Mouse (Mus musculus) neural tube, embryonic 11.5 days (tissue): Measurements from ENCODE around the gene Lpp. TPM values are rescaled to one million over a fixed set of nuclear protein-coding genes. Genes with fewer than 3 reads are reported as not detected.

Source experiments
- ATAC-seq: fragments of 200-750 bp; cut with Nextera tagmentation; 2 replicates; pipeline ENCODE4 v1.8.0; 2017; ENCODE audit warnings: moderate number of reproducible peaks, mild to moderate bottlenecking, moderate TSS enrichment, moderate library complexity; ENCODE audit not compliant: insufficient read depth, low FRiP score, low TSS enrichment
- DNase-seq: peaks from one replicate; pipeline ENCODE4 v3.0.0-alpha.2; 2015; ENCODE audit warnings: low spot score
- H3K27ac ChIP-seq: fragments of 300-500 bp; sonication (generic); 2 replicates; pipeline ENCODE4 v1.5.1; 2014; ENCODE audit warnings: low read depth, mild to moderate bottlenecking, low read length
- H3K27me3 ChIP-seq: fragments of 300-500 bp; sonication (generic); 2 replicates; pipeline ENCODE4 v1.6.1; 2014; ENCODE audit warnings: mild to moderate bottlenecking, low read length, mixed read lengths; ENCODE audit not compliant: control insufficient read depth, insufficient read depth
- H3K36me3 ChIP-seq: fragments of 300-500 bp; sonication (generic); 2 replicates; pipeline ENCODE4 v1.6.1; 2014; ENCODE audit warnings: mild to moderate bottlenecking, low read length, moderate library complexity, mixed read lengths; ENCODE audit not compliant: control insufficient read depth, insufficient read depth
- H3K4me1 ChIP-seq: fragments of 300-500 bp; sonication (generic); 2 replicates; pipeline ENCODE4 v1.6.1; 2014; ENCODE audit warnings: low read length, mixed read lengths; ENCODE audit not compliant: control insufficient read depth, insufficient read depth
- H3K4me2 ChIP-seq: fragments of 300-500 bp; sonication (generic); 2 replicates; pipeline ENCODE4 v1.6.1; 2014; ENCODE audit warnings: low read depth, mild to moderate bottlenecking, moderate library complexity
- H3K4me3 ChIP-seq: fragments of 300-500 bp; sonication (generic); 2 replicates; pipeline ENCODE4 v1.5.1; 2014; ENCODE audit warnings: low read depth, low read length
- H3K9ac ChIP-seq: fragments of 300-500 bp; sonication (generic); 2 replicates; pipeline ENCODE4 v1.6.1; 2014; ENCODE audit warnings: mild to moderate bottlenecking, low read length
- H3K9me3 ChIP-seq: fragments of 300-500 bp; sonication (generic); 2 replicates; pipeline ENCODE4 v1.6.1; 2016; ENCODE audit warnings: low read length; ENCODE audit not compliant: control insufficient read depth
- WGBS: fragments of 180-500 bp; shearing (Covaris S2); extraction: QIAGEN DNeasy Blood & Tissue Kit; methylation state at CpG from one replicate; pipeline ENCODE4 v1.1.7; 2014; 5-methylcytosine and 5-hydroxymethylcytosine counted together
- polyA plus RNA-seq: library from polyadenylated mRNA; unstranded; fragments of >200 nt; fragmentation: Nextera tagmentation; extraction: Ambion mirVana; gene quantifications from 2 replicates; pipeline ENCODE4 v1.2.1, GENCODE M21; 2014

Lpp gene
- polyA plus RNA-seq, 1 experiment from 2014 or later = 21.7 TPM

GRCm38 (mm10) chr16:24801355-24801754 lies 408.0 kb downstream of the Lpp start:
- no peak overlapping the region for H3K4me2 ChIP-seq
- no peak overlapping the region for H3K27ac ChIP-seq
- ATAC-seq = no peak

GRCm38 (mm10) chr16:24801780-24802179 lies 408.5 kb downstream of the Lpp start:
- WGBS = 47% methylated on average over 1 of the region's 1 CpGs
- Histone ChIP-seq H3K9ac (no peak overlapping the region), H3K27me3 (no peaks in the 10 kb centered on the region), H3K4me2 (no peak overlapping the region), H3K36me3 (no peaks in the 10 kb centered on the region), H3K4me3 (no peak overlapping the region), H3K27ac (no peak overlapping the region), H3K4me1 (peaks cover 3% of the 10 kb centered on the region; the same call in 1 of the 2 replicates), H3K9me3 (no peaks in the 10 kb centered on the region)
- no peak for ATAC-seq
- no peak for DNase-seq

More at GRCm38 (mm10) chr16:24801355-24801754, 408.0 kb downstream of the Lpp start:
- Histone ChIP-seq H3K27me3 (no peaks in the 10 kb centered on the region), H3K36me3 (no peaks in the 10 kb centered on the region), H3K4me1 (peaks cover 3% of the 10 kb centered on the region; the same call in 1 of the 2 replicates), H3K9me3 (no peaks in the 10 kb centered on the region), H3K4me3 (no peak overlapping the region), H3K9ac (no peak overlapping the region)
- DNase-seq = no peak
- WGBS = 85% methylated on average over 4 of the region's 4 CpGs

- no peaks in the 10 kb centered on the region for H3K36me3 ChIP-seq
Observed at GRCm38 (mm10) chr16:24806093-24806492, 412.8 kb downstream of the Lpp start.

GRCm38 (mm10) chr16:24807565-24807964 lies 414.3 kb downstream of the Lpp start:
- no peaks in the 10 kb centered on the region for H3K9me3 ChIP-seq

More at GRCm38 (mm10) chr16:24806093-24806492, 412.8 kb downstream of the Lpp start:
- H3K9ac ChIP-seq = no peak overlapping the region
- no peaks in the 10 kb centered on the region for H3K9me3 ChIP-seq
- H3K27me3 ChIP-seq = no peaks in the 10 kb centered on the region
- H3K4me3 ChIP-seq = no peak overlapping the region
- WGBS = 84% methylated on average over 1 of the region's 1 CpGs
- no peak overlapping the region for H3K27ac ChIP-seq
- no peak overlapping the region for H3K4me2 ChIP-seq
- DNase-seq (no peak), ATAC-seq (no peak)
- peaks cover 3% of the 10 kb centered on the region; the same call in 1 of the 2 replicates for H3K4me1 ChIP-seq

GRCm38 (mm10) chr16:24809811-24810210 lies 416.5 kb downstream of the Lpp start:
- WGBS = 88% methylated on average over 6 of the region's 6 CpGs
- no peak for ATAC-seq

More at GRCm38 (mm10) chr16:24807565-24807964, 414.3 kb downstream of the Lpp start:
- WGBS = 40% methylated on average over 4 of the region's 4 CpGs
- Histone ChIP-seq H3K4me1 (no peaks in the 10 kb centered on the region), H3K4me3 (no peak overlapping the region), H3K27ac (no peak overlapping the region), H3K27me3 (no peaks in the 10 kb centered on the region), H3K4me2 (no peak overlapping the region), H3K36me3 (no peaks in the 10 kb centered on the region), H3K9ac (no peak overlapping the region)
- DNase-seq (peak; percentile 22), ATAC-seq (no peak)

DNA sequence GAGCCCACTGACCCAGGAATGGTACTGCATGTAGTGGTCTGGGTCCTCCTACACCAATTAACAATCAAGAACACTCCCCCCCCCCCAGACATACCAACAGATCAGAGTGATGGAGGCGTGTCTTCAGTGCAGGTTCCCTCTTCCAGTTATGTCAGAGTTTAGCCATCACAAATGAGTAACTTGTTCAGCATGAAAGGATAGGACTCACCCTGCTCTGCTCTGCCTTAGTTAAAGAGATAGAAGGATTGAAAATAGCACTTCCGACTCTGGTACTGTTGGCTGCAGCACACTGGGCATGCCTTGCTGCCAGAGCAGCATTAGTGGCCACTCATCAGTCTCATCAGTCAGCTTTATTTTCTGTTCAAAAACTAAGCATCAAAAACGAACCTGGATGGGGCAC lies 423.3 kb downstream of the Lpp start:
- Histone ChIP-seq H3K9ac (no peak overlapping the region), H3K9me3 (no peaks in the 10 kb centered on the region), H3K4me1 (no peaks in the 10 kb centered on the region), H3K27me3 (no peaks in the 10 kb centered on the region), H3K4me2 (no peak overlapping the region), H3K4me3 (no peak overlapping the region), H3K27ac (no peak overlapping the region), H3K36me3 (no peaks in the 10 kb centered on the region)
- DNase-seq (no peak), ATAC-seq (no peak)
- 82% methylated on average over 3 of the region's 3 CpGs for WGBS

More at GRCm38 (mm10) chr16:24809811-24810210, 416.5 kb downstream of the Lpp start:
- H3K27ac ChIP-seq = no peak overlapping the region
- H3K36me3 ChIP-seq = no peaks in the 10 kb centered on the region
- H3K4me2 ChIP-seq = no peak overlapping the region
- H3K4me3 ChIP-seq = no peak overlapping the region
- no peak overlapping the region for H3K9ac ChIP-seq
- H3K4me1 ChIP-seq = no peaks in the 10 kb centered on the region
- H3K9me3 ChIP-seq = no peaks in the 10 kb centered on the region
- no peak for DNase-seq
- no peaks in the 10 kb centered on the region for H3K27me3 ChIP-seq

DNA sequence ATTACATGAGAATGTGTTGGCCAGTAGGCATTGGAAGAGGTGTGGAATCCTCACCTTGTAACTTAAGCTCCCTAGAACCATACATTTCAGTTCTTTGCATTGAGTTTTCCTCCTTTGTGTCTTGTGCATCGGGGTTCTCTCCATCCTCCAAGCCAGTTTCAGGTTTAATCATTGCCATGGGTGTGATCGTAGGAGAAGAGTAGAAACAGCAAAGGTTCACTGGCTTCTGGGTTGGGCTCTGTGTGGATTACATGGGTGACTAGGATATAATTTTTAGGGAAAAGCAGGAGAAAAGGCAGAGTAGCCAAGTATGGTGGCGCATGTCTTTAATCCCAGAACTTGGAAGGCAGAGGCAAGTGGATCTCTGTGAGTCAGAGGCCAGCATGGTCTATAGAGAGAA lies 424.1 kb downstream of the Lpp start:
- 95% methylated on average over 3 of the region's 3 CpGs for WGBS
- DNase-seq (no peak), ATAC-seq (no peak)
- no peak overlapping the region for H3K9ac ChIP-seq
- H3K4me1 ChIP-seq = no peaks in the 10 kb centered on the region
- no peak overlapping the region for H3K27ac ChIP-seq
- H3K9me3 ChIP-seq = no peaks in the 10 kb centered on the region
- H3K36me3 ChIP-seq = no peaks in the 10 kb centered on the region
- H3K4me2 ChIP-seq = no peak overlapping the region
- no peak overlapping the region for H3K4me3 ChIP-seq
- H3K27me3 ChIP-seq = no peaks in the 10 kb centered on the region

DNA sequence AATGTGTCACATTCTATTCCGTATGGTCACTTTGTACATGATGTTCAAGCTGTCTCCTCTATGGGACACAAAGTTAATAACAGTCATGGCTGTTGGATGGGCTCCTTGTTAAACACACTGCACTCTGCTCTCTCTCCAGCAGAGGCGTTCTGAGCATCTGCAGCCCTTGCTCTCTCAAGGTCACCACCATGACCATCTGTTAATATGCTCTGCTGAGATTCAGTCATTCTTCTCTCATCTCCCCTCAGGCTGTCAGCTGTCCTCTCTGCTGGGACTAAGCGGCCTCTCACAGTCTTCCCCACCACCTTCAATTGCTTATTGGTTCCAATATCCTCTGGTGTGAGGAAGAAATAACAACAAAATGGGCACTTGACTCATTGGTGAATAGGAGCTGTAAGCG lies 425.8 kb downstream of the Lpp start:
- no peaks in the 10 kb centered on the region for H3K9me3 ChIP-seq
- no peaks in the 10 kb centered on the region for H3K36me3 ChIP-seq
- no peaks in the 10 kb centered on the region for H3K4me1 ChIP-seq
- ATAC-seq = no peak
- no peak overlapping the region for H3K9ac ChIP-seq
- H3K4me2 ChIP-seq = no peak overlapping the region
- H3K27ac ChIP-seq = no peak overlapping the region
- DNase-seq = peak; percentile 11
- no peak overlapping the region for H3K4me3 ChIP-seq
- no peaks in the 10 kb centered on the region for H3K27me3 ChIP-seq
- 56% methylated on average over 4 of the region's 4 CpGs for WGBS

- no peaks in the 10 kb centered on the region for H3K4me1 ChIP-seq
- ATAC-seq (no peak), DNase-seq (no peak)
- no peak overlapping the region for H3K4me3 ChIP-seq
- H3K27me3 ChIP-seq = no peaks in the 10 kb centered on the region
- no peaks in the 10 kb centered on the region for H3K36me3 ChIP-seq
- 88% methylated on average over 5 of the region's 5 CpGs for WGBS
- no peak overlapping the region for H3K27ac ChIP-seq
- H3K4me2 ChIP-seq = no peak overlapping the region
- H3K9ac ChIP-seq = no peak overlapping the region
- H3K9me3 ChIP-seq = no peaks in the 10 kb centered on the region
Observed at GRCm38 (mm10) chr16:24822182-24822875, 429.0 kb downstream of the Lpp start.
